Mouse (Mus musculus) embryonic facial prominence, embryonic 14.5 days (tissue): Measurements from ENCODE around the gene Wnk4. TPM values are rescaled to one million over a fixed set of nuclear protein-coding genes. Genes with fewer than 3 reads are reported as not detected.

Source experiments
- ATAC-seq: fragments of 200-750 bp; cut with Nextera tagmentation; 2 replicates; pipeline ENCODE4 v1.8.0; 2017; ENCODE audit warnings: low read depth, moderate number of reproducible peaks, moderate TSS enrichment
- DNase-seq: peaks from one replicate; pipeline ENCODE4 v3.0.0-alpha.2; 2015; ENCODE audit warnings: low spot score
- H3K27ac ChIP-seq: fragments of 300-500 bp; sonication (generic); replicated peaks from 2 replicates; pipeline ENCODE4 v1.5.1; 2014; ENCODE audit warnings: low read depth, mild to moderate bottlenecking, low read length, moderate library complexity
- H3K27me3 ChIP-seq: fragments of 300-500 bp; sonication (generic); replicated peaks from 2 replicates; pipeline ENCODE4 v1.6.1; 2014; ENCODE audit warnings: low read length; ENCODE audit not compliant: control insufficient read depth, insufficient read depth
- H3K36me3 ChIP-seq: fragments of 300-500 bp; sonication (generic); 2 replicates; pipeline ENCODE4 v1.6.1; 2014; ENCODE audit warnings: low read length, mixed read lengths; ENCODE audit not compliant: control insufficient read depth, insufficient read depth
- H3K4me1 ChIP-seq: fragments of 300-500 bp; sonication (generic); 2 replicates; pipeline ENCODE4 v1.6.1; 2014; ENCODE audit warnings: antibody characterized with exemption, low read length; ENCODE audit not compliant: control insufficient read depth, insufficient read depth
- H3K4me2 ChIP-seq: fragments of 300-500 bp; sonication (generic); 2 replicates; pipeline ENCODE4 v1.6.1; 2014; ENCODE audit warnings: low read depth, mild to moderate bottlenecking, low read length, moderate library complexity, mixed read lengths
- H3K4me3 ChIP-seq: fragments of 300-500 bp; sonication (generic); 2 replicates; pipeline ENCODE4 v1.5.1; 2014; ENCODE audit warnings: low read depth, mild to moderate bottlenecking, low read length
- H3K9ac ChIP-seq: fragments of 300-500 bp; sonication (generic); 2 replicates; pipeline ENCODE4 v1.6.1; 2014; ENCODE audit warnings: low read depth, mild to moderate bottlenecking, low read length, moderate library complexity, mixed read lengths
- H3K9me3 ChIP-seq: fragments of 300-500 bp; sonication (generic); 2 replicates; pipeline ENCODE4 v1.6.1; 2016; ENCODE audit warnings: low read length; ENCODE audit not compliant: control insufficient read depth
- WGBS: fragments of 180-500 bp; shearing (Covaris S2); extraction: QIAGEN DNeasy Blood & Tissue Kit; methylation state at CpG from one replicate; pipeline ENCODE4 v1.1.7; 2014; 5-methylcytosine and 5-hydroxymethylcytosine counted together
- polyA plus RNA-seq: library from polyadenylated mRNA; unstranded; fragments of >200 nt; fragmentation: Nextera tagmentation; extraction: Ambion mirVana; gene quantifications from 2 replicates; pipeline ENCODE4 v1.2.1, GENCODE M21; 2014

Gene Wnk4
- polyA plus RNA-seq, 1 experiment from 2014 or later = 11.9 TPM

DNA sequence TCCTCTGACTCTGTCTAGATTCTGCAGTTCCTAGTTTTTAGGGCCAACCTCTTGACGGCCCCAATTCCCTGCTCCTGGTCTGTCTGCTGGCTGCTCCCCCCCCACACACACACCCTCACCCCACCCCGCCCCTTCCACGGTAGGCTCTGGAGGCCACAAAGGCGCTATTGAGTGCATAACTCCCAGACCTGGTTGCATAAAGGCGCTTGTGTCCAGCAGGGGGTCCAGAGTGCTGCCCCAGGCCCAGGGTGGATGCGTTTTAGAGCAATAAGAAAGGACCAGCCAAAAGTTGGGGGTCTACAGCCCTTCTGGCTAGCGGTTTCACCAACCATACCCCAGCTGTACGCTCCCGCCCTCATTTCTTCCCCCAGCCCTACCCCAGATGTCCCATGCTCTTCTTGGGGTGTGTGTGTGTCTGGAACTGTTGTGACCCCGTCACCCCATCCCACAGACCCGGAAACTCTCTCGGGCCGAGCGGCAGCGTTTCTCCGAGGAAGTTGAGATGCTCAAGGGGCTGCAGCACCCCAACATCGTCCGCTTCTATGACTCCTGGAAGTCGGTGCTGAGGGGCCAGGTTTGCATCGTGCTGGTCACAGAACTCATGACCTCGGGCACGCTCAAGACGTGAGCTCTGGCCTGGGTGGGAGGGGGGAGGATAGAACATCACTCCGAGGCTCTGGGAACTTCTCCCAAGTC lies 2.1 kb downstream of the Wnk4 start:
- ATAC-seq = no peak
- 4% methylated on average over 24 of the region's 24 CpGs for WGBS

DNA sequence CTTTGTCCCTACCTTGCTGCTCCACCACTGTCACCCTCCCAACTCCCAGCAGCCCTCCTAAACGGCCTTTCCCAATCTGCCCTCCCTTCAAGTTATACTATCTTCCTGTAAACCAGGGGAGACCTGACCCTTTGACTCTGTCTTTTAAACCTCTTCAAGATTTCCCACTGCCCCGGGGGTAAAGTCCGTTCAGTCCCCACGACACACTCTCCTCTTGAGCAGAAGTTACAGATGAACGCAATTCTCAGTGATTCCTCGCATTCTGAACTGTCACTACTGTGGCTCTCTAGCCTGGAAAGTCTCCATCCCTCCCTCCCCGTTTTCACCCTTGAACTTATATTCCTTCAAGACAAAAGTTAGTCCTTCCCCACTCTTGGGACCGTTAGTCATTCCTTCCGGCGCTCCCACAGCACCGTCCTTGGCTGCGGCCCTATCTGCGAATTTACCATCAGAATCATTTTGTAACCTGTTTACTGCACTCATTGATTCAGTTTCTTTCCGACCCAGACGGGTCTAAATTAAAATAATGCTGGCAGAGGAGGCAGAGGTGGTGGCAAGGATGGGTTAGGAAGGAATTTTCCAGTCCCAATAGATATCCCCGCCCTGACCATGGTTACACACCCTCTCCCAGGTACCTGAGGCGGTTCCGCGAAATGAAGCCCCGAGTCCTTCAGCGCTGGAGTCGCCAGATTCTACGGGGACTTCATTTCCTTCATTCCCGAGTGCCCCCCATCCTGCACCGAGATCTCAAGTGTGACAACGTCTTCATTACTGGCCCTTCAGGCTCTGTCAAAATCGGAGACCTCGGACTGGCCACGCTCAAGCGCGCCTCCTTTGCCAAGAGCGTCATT lies 3.0 kb downstream of the Wnk4 start:
- Histone ChIP-seq H3K36me3 (no peaks in the 10 kb centered on the region), H3K9ac (no peak overlapping the region), H3K27ac (no peak overlapping the region), H3K4me1 (peaks cover 38% of the 10 kb centered on the region), H3K27me3 (peaks cover 45% of the 10 kb centered on the region), H3K4me3 (peak overlapping the region; percentile 61), H3K9me3 (no peaks in the 10 kb centered on the region), H3K4me2 (peak overlapping the region; percentile 95)
- WGBS = 9% methylated on average over 32 of the region's 32 CpGs
- ATAC-seq = no peak
- DNase-seq = no peak

More for the DNA sequence above, 2.1 kb downstream of the Wnk4 start:
- Histone ChIP-seq H3K36me3 (0 out of 2 replicates have a peak, but pooled peaks cover 5% of the 10 kb centered on the region), H3K9ac (peak overlapping the region; percentile 45; the same call in 1 of the 2 replicates), H3K27ac (no peak overlapping the region), H3K4me3 (peak overlapping the region; percentile 61), H3K4me2 (peak overlapping the region; percentile 95), H3K9me3 (no peaks in the 10 kb centered on the region), H3K27me3 (peaks cover 45% of the 10 kb centered on the region), H3K4me1 (peaks cover 38% of the 10 kb centered on the region)
- no peak for DNase-seq

DNA sequence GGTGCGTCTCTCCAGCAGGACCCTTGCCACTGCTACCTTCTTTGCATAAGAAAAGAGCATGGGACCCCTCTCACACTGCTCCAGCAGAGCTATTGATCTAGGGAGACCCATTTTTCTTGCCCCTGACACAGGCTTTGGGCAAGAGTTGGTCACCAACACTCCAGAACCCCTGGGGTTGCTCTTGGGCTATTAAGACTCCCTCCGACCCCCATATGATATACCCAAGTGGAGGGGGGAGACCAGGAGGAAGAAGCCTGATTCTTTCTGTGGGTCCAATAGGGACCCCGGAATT lies 3.6 kb downstream of the Wnk4 start:
- H3K27me3 ChIP-seq = peaks cover 45% of the 10 kb centered on the region
- no peak overlapping the region for H3K4me2 ChIP-seq
- no peak for DNase-seq
- 0 out of 2 replicates have a peak overlapping the region, but pooled peaks have one; percentile 1 for H3K4me3 ChIP-seq
- no peak overlapping the region for H3K27ac ChIP-seq
- no peaks in the 10 kb centered on the region for H3K9me3 ChIP-seq
- H3K9ac ChIP-seq = no peak overlapping the region
- WGBS = 15% methylated on average over 3 of the region's 3 CpGs
- peaks cover 38% of the 10 kb centered on the region for H3K4me1 ChIP-seq
- ATAC-seq = no peak
- no peaks in the 10 kb centered on the region for H3K36me3 ChIP-seq

DNA sequence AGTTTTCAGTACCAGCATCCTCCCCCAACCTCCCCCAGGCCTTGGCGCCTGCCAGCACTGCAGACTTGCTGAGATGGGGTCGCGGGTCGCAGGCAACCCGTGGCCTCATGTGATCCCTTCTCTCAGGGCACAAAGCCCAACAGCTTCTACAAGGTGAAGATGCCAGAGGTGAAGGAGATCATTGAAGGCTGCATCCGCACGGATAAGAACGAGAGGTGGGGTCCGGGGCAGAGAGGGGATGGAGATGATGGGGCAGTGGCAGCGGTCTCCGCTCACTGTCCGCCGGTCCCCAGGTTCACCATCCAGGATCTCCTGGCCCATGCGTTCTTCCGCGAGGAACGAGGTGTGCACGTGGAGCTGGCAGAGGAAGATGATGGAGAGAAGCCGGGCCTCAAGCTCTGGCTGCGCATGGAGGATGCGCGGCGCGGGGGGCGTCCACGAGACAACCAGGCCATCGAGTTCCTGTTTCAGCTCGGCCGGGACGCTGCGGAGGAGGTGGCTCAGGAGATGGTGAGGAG lies 4.6 kb downstream of the Wnk4 start:
- peaks cover 52% of the 10 kb centered on the region for H3K27me3 ChIP-seq

DNA sequence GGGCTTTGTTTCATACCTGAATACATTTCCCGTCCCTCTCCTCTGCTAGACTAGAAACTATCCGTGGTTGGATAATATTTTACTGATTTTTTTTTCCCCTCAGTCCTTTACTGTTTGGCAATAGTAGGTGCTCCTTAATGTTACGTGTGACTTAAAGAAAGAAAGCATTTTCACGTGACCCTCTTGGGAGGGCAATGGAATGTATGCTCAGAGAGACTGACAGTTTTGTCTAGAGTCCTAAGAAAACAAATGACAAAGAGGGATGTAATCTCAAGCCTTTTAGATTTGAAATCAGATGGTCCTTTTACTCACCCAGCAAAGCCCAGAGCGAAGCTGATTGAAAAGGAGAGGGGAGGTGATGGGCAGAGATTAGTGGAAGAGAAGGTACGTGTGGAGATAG lies 5.5 kb downstream of the Wnk4 start:
- WGBS = 22% methylated on average over 6 of the region's 6 CpGs
- peak overlapping the region; percentile 63 for H3K4me2 ChIP-seq

More for the DNA sequence above, 4.6 kb downstream of the Wnk4 start:
- Histone ChIP-seq H3K9me3 (no peaks in the 10 kb centered on the region), H3K4me2 (peak overlapping the region; percentile 63), H3K4me3 (peak overlapping the region; percentile 38), H3K4me1 (peaks cover 28% of the 10 kb centered on the region), H3K36me3 (no peaks in the 10 kb centered on the region), H3K9ac (peak overlapping the region; percentile 51), H3K27ac (no peak overlapping the region)
- 7% methylated on average over 17 of the region's 31 CpGs for WGBS
- DNase-seq (no peak), ATAC-seq (no peak)

GRCm38 (mm10) chr11:101269577-101270116 lies 9.3 kb downstream of the Wnk4 start:
- 31% methylated on average over 10 of the region's 10 CpGs for WGBS
- no peak overlapping the region for H3K4me2 ChIP-seq
- no peak overlapping the region for H3K9ac ChIP-seq
- no peak overlapping the region for H3K4me3 ChIP-seq
- no peak overlapping the region for H3K27ac ChIP-seq
- H3K36me3 ChIP-seq = no peaks in the 10 kb centered on the region
- H3K9me3 ChIP-seq = no peaks in the 10 kb centered on the region
- H3K27me3 ChIP-seq = peaks cover 20% of the 10 kb centered on the region
- DNase-seq (no peak), ATAC-seq (no peak)
- H3K4me1 ChIP-seq = peaks cover 7% of the 10 kb centered on the region

More for the DNA sequence above, 5.5 kb downstream of the Wnk4 start:
- ATAC-seq (no peak), DNase-seq (no peak)
- peak overlapping the region; percentile 38; the same call in 1 of the 2 replicates for H3K4me3 ChIP-seq
- H3K9me3 ChIP-seq = no peaks in the 10 kb centered on the region
- no peaks in the 10 kb centered on the region for H3K36me3 ChIP-seq
- no peak overlapping the region for H3K27ac ChIP-seq
- 0 out of 2 replicates have a peak overlapping the region, but pooled peaks have one; percentile 51 for H3K9ac ChIP-seq
- H3K27me3 ChIP-seq = peaks cover 53% of the 10 kb centered on the region
- H3K4me1 ChIP-seq = peaks cover 24% of the 10 kb centered on the region

DNA sequence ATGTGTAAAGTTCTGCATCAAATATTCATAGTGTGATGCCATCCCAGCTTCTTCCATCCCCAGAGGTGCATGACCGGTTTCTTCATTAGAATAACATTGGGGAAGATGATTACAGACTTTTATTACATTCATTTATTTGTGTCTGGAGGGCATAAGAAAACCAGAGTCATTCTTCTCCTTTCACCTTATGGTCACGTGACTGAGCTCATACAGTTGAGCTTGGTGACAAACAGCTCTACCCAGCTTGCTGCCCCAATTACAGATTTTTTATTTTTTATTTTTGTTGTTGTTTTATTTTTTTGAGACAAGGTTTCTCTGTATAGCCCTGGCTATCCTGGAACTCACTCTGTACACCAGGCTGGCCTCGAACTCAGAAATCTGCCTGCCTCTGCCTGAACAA lies 12.1 kb downstream of the Wnk4 start:
- 0 out of 2 replicates have a peak, but pooled peaks cover 9% of the 10 kb centered on the region for H3K27me3 ChIP-seq
- ATAC-seq = no peak
- peaks cover 6% of the 10 kb centered on the region; the same call in 1 of the 2 replicates for H3K36me3 ChIP-seq
- H3K27ac ChIP-seq = no peak overlapping the region
- no peak overlapping the region for H3K4me2 ChIP-seq
- H3K9me3 ChIP-seq = no peaks in the 10 kb centered on the region
- H3K9ac ChIP-seq = no peak overlapping the region
- DNase-seq = no peak
- no peak overlapping the region for H3K4me3 ChIP-seq
- WGBS = 85% methylated on average over 3 of the region's 3 CpGs
- H3K4me1 ChIP-seq = peaks cover 7% of the 10 kb centered on the region

GRCm38 (mm10) chr11:101275309-101275708 lies 14.9 kb downstream of the Wnk4 start:
- ATAC-seq = no peak

More at GRCm38 (mm10) chr11:101275309-101275708, 14.9 kb downstream of the Wnk4 start:
- Histone ChIP-seq H3K9ac (no peak overlapping the region), H3K36me3 (peaks cover 6% of the 10 kb centered on the region; the same call in 1 of the 2 replicates), H3K4me3 (no peak overlapping the region), H3K4me2 (no peak overlapping the region), H3K27me3 (peaks cover 5% of the 10 kb centered on the region; the same call in 1 of the 2 replicates), H3K9me3 (no peaks in the 10 kb centered on the region), H3K4me1 (peaks cover 14% of the 10 kb centered on the region), H3K27ac (no peak overlapping the region)
- 76% methylated on average over 4 of the region's 4 CpGs for WGBS
- DNase-seq = no peak
